Mouse (Mus musculus) limb, embryonic 13.5 days (tissue): Measurements from ENCODE around the gene Ppan. TPM values are rescaled to one million over a fixed set of nuclear protein-coding genes. Genes with fewer than 3 reads are reported as not detected.
A peak's percentile ranks its signal among the peaks of the same experiment; 100 is the strongest.

Experiments
- ATAC-seq: fragments of 200-750 bp; cut with Nextera tagmentation; 2 replicates; pipeline ENCODE4 v1.8.0; 2017; ENCODE audit warnings: low read depth, moderate number of reproducible peaks, moderate TSS enrichment; ENCODE audit not compliant: low FRiP score
- H3K27ac ChIP-seq: fragments of 300-500 bp; sonication (generic); 2 replicates; pipeline ENCODE4 v1.5.1; 2015; ENCODE audit warnings: inconsistent platforms, mild to moderate bottlenecking, moderate library complexity
- H3K27me3 ChIP-seq: fragments of 300-500 bp; sonication (generic); 2 replicates; pipeline ENCODE4 v1.6.1; 2015; ENCODE audit warnings: mild to moderate bottlenecking, inconsistent platforms
- H3K36me3 ChIP-seq: fragments of 300-500 bp; sonication (generic); 2 replicates; pipeline ENCODE4 v1.6.1; 2015; ENCODE audit warnings: inconsistent platforms, mild to moderate bottlenecking, moderate library complexity
- H3K4me1 ChIP-seq: fragments of 300-500 bp; sonication (generic); 2 replicates; pipeline ENCODE4 v1.6.1; 2015; ENCODE audit warnings: inconsistent platforms
- H3K4me2 ChIP-seq: fragments of 300-500 bp; sonication (generic); replicated peaks from 2 replicates; pipeline ENCODE4 v1.6.1; 2015; ENCODE audit warnings: inconsistent platforms, mild to moderate bottlenecking, moderate library complexity
- H3K4me3 ChIP-seq: fragments of 300-500 bp; sonication (generic); 2 replicates; pipeline ENCODE4 v1.5.1; 2015; ENCODE audit warnings: moderate library complexity, mild to moderate bottlenecking, inconsistent platforms
- H3K9ac ChIP-seq: fragments of 300-500 bp; sonication (generic); 2 replicates; pipeline ENCODE4 v1.6.1; 2015; ENCODE audit warnings: mild to moderate bottlenecking, inconsistent platforms
- H3K9me3 ChIP-seq: fragments of 300-500 bp; sonication (generic); 2 replicates; pipeline ENCODE4 v1.6.1; 2016; ENCODE audit warnings: inconsistent platforms
- WGBS: fragments of 180-500 bp; shearing (Covaris S2); methylation state at CpG from one replicate; pipeline ENCODE4 v1.1.7; 2015; 5-methylcytosine and 5-hydroxymethylcytosine counted together
- microRNA-seq: library from miRNA; unstranded; fragments of <30 nt; microRNA quantifications from one replicate; pipeline ENCODE4, GENCODE M21; 2016
- polyA plus RNA-seq: library from polyadenylated mRNA; unstranded; fragments of >200 nt; fragmentation: Nextera tagmentation; extraction: Ambion mirVana; gene quantifications from 2 replicates; pipeline ENCODE4 v1.2.1, GENCODE M21; 2015

The Ppan gene
- polyA plus RNA-seq, 1 experiment from 2014 or later = 85.9 TPM

- peak; percentile 91 for ATAC-seq
Measured at GRCm38 (mm10) chr9:20898511-20899073, 10.6 kb downstream of the Ppan start, which contains the start of gene Eif3g. Gene Eif3g (minus strand): TSS chr9:20898623.

DNA sequence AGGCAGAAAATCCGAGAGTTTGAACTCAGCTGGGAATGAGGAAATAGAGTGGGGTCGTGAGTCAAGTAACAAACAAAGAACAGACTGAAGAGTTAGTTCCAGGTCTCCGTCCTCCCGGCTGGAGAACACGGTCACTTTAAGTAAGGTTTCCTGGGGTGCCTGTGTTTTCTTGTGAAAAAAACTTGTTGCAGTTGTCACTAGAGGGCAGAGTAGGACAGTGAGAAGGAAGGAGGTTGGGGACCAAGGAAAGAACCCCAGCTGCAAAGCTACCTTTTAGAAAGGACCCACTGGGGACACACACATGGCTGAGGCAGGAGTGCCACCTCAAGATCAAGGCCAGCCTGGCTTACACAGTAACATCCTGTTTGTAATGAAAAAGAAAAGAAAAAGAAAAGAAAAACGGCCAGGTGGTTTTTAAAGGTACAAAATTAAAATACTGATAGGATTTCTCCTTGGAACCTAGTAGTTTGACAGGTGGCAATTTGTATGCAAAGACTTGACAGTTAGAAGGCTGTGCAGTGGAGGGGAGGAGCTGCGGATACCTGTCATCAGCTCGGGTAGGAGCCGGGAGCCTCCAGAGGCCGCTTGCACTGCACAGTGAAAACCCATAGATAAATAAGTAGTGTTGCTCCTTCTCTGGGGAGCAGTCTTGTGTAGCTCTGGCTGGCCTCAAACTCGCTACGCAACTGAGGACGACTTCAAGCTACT lies 13.6 kb downstream of the Ppan start:
- Histone ChIP-seq H3K4me3 (no peak overlapping the region), H3K4me2 (no peak overlapping the region), H3K9ac (peak overlapping the region; percentile 25; the same call in 1 of the 2 replicates), H3K27me3 (no peaks in the 10 kb centered on the region), H3K4me1 (peaks cover 18% of the 10 kb centered on the region), H3K9me3 (no peaks in the 10 kb centered on the region), H3K36me3 (peaks cover 32% of the 10 kb centered on the region), H3K27ac (no peak overlapping the region; the same call in 1 of the 2 replicates)
- no peak for ATAC-seq
- 15% methylated on average over 13 of the region's 13 CpGs for WGBS

More at GRCm38 (mm10) chr9:20898511-20899073, 10.6 kb downstream of the Ppan start, which contains the start of gene Eif3g:
- H3K36me3 ChIP-seq = peaks cover 37% of the 10 kb centered on the region
- H3K9ac ChIP-seq = peak within 1 kb of the TSS; percentile 96
- peaks cover 21% of the 10 kb centered on the region for H3K4me1 ChIP-seq
- WGBS = 3% methylated on average over 34 of the region's 34 CpGs
- no peaks in the 10 kb centered on the region for H3K27me3 ChIP-seq
- peak within 1 kb of the TSS; percentile 93 for H3K4me3 ChIP-seq
- no peaks in the 10 kb centered on the region for H3K9me3 ChIP-seq
- H3K27ac ChIP-seq = peak within 1 kb of the TSS; percentile 44; the same call in 1 of the 2 replicates
- peak within 1 kb of the TSS; percentile 94 for H3K4me2 ChIP-seq

DNA sequence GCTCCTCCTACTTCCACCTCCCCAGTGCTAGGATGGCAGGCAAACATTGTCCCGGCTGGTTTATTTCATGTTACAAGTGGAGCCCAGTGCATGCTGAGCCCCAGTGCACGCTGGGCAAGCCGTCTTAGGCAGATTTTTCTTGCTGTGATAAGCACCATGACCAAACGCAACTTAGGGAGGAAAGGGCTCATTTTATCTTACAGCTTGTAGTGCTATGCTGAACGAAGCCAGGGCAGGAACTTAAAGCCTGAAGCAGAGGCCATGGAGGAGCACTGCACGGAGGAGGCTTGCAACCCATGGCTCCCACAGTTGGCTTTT lies 14.2 kb downstream of the Ppan start:
- Histone ChIP-seq H3K27me3 (no peaks in the 10 kb centered on the region), H3K4me1 (peaks cover 12% of the 10 kb centered on the region), H3K9ac (peak overlapping the region; percentile 25; the same call in 1 of the 2 replicates), H3K9me3 (no peaks in the 10 kb centered on the region), H3K4me2 (no peak overlapping the region), H3K27ac (no peak overlapping the region; the same call in 1 of the 2 replicates), H3K4me3 (no peak overlapping the region), H3K36me3 (peaks cover 32% of the 10 kb centered on the region)
- no peak for ATAC-seq
- WGBS = 45% methylated on average over 6 of the region's 6 CpGs

GRCm38 (mm10) chr9:20909948-20910347 lies 22.0 kb downstream of the Ppan start:
- no peaks in the 10 kb centered on the region for H3K4me1 ChIP-seq
- no peak overlapping the region for H3K27ac ChIP-seq
- no peaks in the 10 kb centered on the region for H3K27me3 ChIP-seq
- no peak overlapping the region for H3K4me3 ChIP-seq
- no peak overlapping the region for H3K4me2 ChIP-seq
- H3K36me3 ChIP-seq = peaks cover 100% of the 10 kb centered on the region
- no peak overlapping the region for H3K9ac ChIP-seq
- ATAC-seq = no peak
- 90% methylated on average over 9 of the region's 9 CpGs for WGBS
- H3K9me3 ChIP-seq = no peaks in the 10 kb centered on the region

- Histone ChIP-seq H3K36me3 (peaks cover 100% of the 10 kb centered on the region), H3K9me3 (no peaks in the 10 kb centered on the region), H3K4me1 (no peaks in the 10 kb centered on the region), H3K4me2 (no peak overlapping the region), H3K9ac (no peak overlapping the region), H3K27me3 (no peaks in the 10 kb centered on the region), H3K27ac (no peak overlapping the region), H3K4me3 (no peak overlapping the region)
- 84% methylated on average over 4 of the region's 4 CpGs for WGBS
- no peak for ATAC-seq
Measured at GRCm38 (mm10) chr9:20916160-20916559, 28.2 kb downstream of the Ppan start.

- no peak overlapping the region for H3K4me3 ChIP-seq
- no peak overlapping the region for H3K4me2 ChIP-seq
- no peaks in the 10 kb centered on the region for H3K9me3 ChIP-seq
- H3K4me1 ChIP-seq = no peaks in the 10 kb centered on the region
- peaks cover 99% of the 10 kb centered on the region for H3K36me3 ChIP-seq
- WGBS = 84% methylated on average over 3 of the region's 3 CpGs
- no peak overlapping the region for H3K9ac ChIP-seq
- H3K27me3 ChIP-seq = no peaks in the 10 kb centered on the region
- ATAC-seq = no peak
- H3K27ac ChIP-seq = no peak overlapping the region
Measured at GRCm38 (mm10) chr9:20923258-20923657, 35.3 kb downstream of the Ppan start.

Small RNA genes lying within 50 kb of the gene (microRNA-seq; reads per million reads assigned to microRNA genes)
- not detected for gene Mir7081

Other genes starting within 250 kb of the Ppan start
- 375 and 411 TPM in 2 replicates for gene Ubl5, start 245.3 kb upstream of the Ppan start, polyA plus RNA-seq
- gene Fbxl12, start 243.4 kb upstream of the Ppan start, polyA plus RNA-seq = 21.3 and 21.5 TPM in 2 replicates
- 49.9 and 50.5 TPM in 2 replicates for gene Pin1, start 236.1 kb upstream of the Ppan start, polyA plus RNA-seq
- 4.9 and 5.7 TPM in 2 replicates for gene Olfm2, start 141.8 kb upstream of the Ppan start, polyA plus RNA-seq
- gene Col5a3, start 73.1 kb upstream of the Ppan start, polyA plus RNA-seq = 0.60 and 0.62 TPM in 2 replicates
- gene Rdh8, start 69.7 kb upstream of the Ppan start, polyA plus RNA-seq = not detected in 2 replicates
- gene A230050P20Rik, start 19.5 kb upstream of the Ppan start, polyA plus RNA-seq = 4.6 and 5.6 TPM in 2 replicates
- gene Angptl6, start 8.4 kb upstream of the Ppan start, polyA plus RNA-seq = 2.9 and 3.3 TPM in 2 replicates
- gene Eif3g, start 10.4 kb downstream of the Ppan start, polyA plus RNA-seq = 329 and 337 TPM in 2 replicates
- gene Dnmt1, start 71.7 kb downstream of the Ppan start, polyA plus RNA-seq = 97.6 and 104 TPM in 2 replicates
- gene S1pr2, start 88.6 kb downstream of the Ppan start, polyA plus RNA-seq = 60.3 and 66.9 TPM in 2 replicates
- 131 and 133 TPM in 2 replicates for gene Mrpl4, start 114.6 kb downstream of the Ppan start, polyA plus RNA-seq
- 12.3 and 13.9 TPM in 2 replicates for gene Icam1, start 127.8 kb downstream of the Ppan start, polyA plus RNA-seq
- gene Icam4, start 141.2 kb downstream of the Ppan start, polyA plus RNA-seq = 0.62 and 2.2 TPM in 2 replicates
- gene Icam5, start 143.9 kb downstream of the Ppan start, polyA plus RNA-seq = 0.05 and 0.08 TPM in 2 replicates
- 1.0 and 1.3 TPM in 2 replicates for gene Zglp1, start 178.9 kb downstream of the Ppan start, polyA plus RNA-seq
- gene Gm49373, start 184.9 kb downstream of the Ppan start, polyA plus RNA-seq = 0.59 and 0.88 TPM in 2 replicates
- gene Fdx1l, start 185.4 kb downstream of the Ppan start, polyA plus RNA-seq = 54.8 and 61.6 TPM in 2 replicates
- gene Gm38431, start 203.8 kb downstream of the Ppan start, polyA plus RNA-seq = 1.8 and 2.1 TPM in 2 replicates
- gene Raver1, start 203.8 kb downstream of the Ppan start, polyA plus RNA-seq = 55.0 and 63.2 TPM in 2 replicates
- gene Tyk2, start 243.1 kb downstream of the Ppan start, polyA plus RNA-seq = 13.7 and 16.5 TPM in 2 replicates